Mouse (Mus musculus): ENCODE data around the gene Alox5ap. TPM values are rescaled to one million over a fixed set of nuclear protein-coding genes. Genes with fewer than 3 reads are reported as not detected.

Gene Alox5ap
- polyA plus RNA-seq, 1 experiment from 2014 or later = 68.2 TPM

DNA sequence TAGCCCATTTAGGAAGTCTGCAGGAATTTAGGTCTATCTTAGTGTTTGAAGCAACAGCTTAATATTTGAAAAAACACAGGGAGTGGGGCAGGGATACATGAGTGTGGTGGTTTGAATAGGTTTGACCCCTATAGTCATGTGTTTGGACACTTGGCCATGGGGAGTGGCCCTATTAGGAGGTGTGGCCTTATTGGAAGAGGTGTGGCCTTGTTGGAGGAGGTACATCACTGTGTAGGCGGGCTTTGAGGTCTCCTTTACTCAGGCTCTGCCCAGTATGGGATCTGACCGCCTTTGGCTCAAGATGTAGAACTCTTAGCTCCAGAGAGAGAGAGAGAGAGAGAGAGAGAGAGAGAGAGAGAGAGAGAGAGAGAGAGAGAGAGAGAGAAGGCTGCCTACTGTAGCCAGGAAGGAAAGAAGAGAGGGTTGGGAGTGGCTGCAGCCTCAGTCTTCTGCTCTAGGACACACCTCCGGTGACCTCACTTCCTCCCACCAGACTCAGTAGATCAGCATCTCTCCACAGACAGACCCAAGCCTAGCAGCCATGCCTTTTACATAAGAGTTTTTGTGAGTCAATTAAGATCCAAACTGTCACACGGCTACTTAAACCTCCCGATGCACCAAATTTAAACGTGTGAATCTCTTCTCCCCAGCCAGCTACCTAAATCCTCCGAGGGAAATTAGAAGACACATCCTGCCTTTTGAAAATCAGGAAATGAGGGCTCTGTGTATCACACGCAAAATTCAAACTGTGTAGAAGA, 69.6 kb downstream of the Alox5ap start:
- H3K9ac ChIP-seq (replicated peaks) = no peak overlapping the region
- no peaks in the 10 kb centered on the region for H3K9me3 ChIP-seq (ENCODE audit: low read length)
- WGBS (ENCODE audit: insufficient replicate concordance) = 77% methylated on average over 8 of the region's 8 CpGs
- no peaks in the 10 kb centered on the region for H3K36me3 ChIP-seq (replicated peaks; ENCODE audit: insufficient read depth, low read length)
- H3K27me3 ChIP-seq (ENCODE audit: insufficient read depth, low read length) = no peaks in the 10 kb centered on the region
- TF ChIP-seq CTCF (IDR thresholded peaks at IDR 0.05; ENCODE audit: low read depth) (no peak), EP300 (IDR thresholded peaks at IDR 0.05; ENCODE audit: low read depth) (no peak)
- ATAC-seq (no peak), DNase-seq (no peak)
- H3K4me2 ChIP-seq (ENCODE audit: low read depth, low read length) = no peak overlapping the region
- no peaks in the 10 kb centered on the region for H3K4me1 ChIP-seq (ENCODE audit: insufficient read depth)
- H3K27ac ChIP-seq (ENCODE audit: low read depth) = no peak overlapping the region
- H3K4me3 ChIP-seq (ENCODE audit: low read depth, low read length) = no peak overlapping the region

DNA sequence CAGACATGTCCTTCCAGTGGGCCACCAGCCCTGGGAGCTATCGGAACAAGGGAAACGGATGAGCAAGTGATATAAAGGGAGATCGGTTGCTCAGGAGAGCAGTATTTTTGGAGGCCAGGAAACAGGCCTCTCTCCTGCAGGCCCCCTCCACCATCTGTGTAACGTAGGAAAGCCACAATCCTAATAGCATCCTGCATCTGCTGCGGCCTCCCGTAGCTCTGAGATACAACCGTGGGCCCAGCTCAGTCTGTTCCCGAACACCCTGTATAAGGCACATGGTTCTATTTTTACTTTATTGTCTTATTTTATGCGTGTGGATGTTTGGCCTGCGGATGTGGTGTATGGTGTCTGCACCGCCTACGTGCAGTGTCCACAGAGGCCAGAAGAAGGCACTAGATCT, 70.4 kb downstream of the Alox5ap start:
- ATAC-seq (no peak), DNase-seq (no peak)
- Histone ChIP-seq H3K9ac (replicated peaks) (no peak overlapping the region), H3K9me3 (ENCODE audit: low read length) (no peaks in the 10 kb centered on the region), H3K4me1 (ENCODE audit: insufficient read depth) (no peaks in the 10 kb centered on the region), H3K4me3 (ENCODE audit: low read depth, low read length) (no peak overlapping the region), H3K4me2 (ENCODE audit: low read depth, low read length) (no peak overlapping the region), H3K27ac (ENCODE audit: low read depth) (no peak overlapping the region), H3K27me3 (ENCODE audit: insufficient read depth, low read length) (no peaks in the 10 kb centered on the region), H3K36me3 (replicated peaks; ENCODE audit: insufficient read depth, low read length) (no peaks in the 10 kb centered on the region)
- WGBS (ENCODE audit: insufficient replicate concordance) = 74% methylated on average over 12 of the region's 12 CpGs
- TF ChIP-seq EP300 (IDR thresholded peaks at IDR 0.05; ENCODE audit: low read depth) = no peak
- no peak for TF ChIP-seq CTCF (IDR thresholded peaks at IDR 0.05; ENCODE audit: low read depth)

DNA sequence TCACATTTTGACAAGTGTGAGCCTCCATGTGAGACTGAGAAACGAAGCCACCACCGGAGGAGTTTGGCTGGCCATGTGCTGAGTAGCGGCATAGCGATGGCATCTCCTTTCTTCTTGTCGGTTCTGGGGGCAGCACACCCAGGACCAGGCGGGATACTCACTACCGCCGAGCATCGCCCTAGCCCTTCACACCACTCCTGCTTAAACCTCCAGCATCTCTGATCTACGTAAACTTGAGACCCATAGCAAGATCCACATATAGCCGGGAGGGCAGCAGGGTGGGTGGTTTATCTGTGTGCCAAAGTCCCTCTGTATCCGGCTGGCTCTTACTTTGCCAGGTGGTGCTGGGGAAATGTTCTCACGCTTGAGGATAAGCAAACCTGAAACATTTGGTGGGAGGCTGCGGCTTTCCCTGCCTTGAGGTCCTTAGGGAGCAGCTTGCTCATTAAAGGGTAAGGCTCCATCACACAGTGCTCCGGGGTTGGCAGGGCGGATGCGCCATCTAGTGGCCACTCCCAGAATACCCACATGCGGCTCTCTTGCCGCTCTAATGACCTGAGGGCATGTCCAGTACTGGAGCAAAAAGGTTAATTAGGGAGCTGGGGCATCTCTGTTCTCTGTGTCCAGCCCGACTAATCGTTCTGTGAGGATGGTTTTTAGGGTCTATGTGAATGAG, 71.1 kb downstream of the Alox5ap start:
- Histone ChIP-seq H3K27ac (ENCODE audit: low read depth) (no peak overlapping the region), H3K27me3 (ENCODE audit: insufficient read depth, low read length) (no peaks in the 10 kb centered on the region), H3K9me3 (ENCODE audit: low read length) (no peaks in the 10 kb centered on the region), H3K4me1 (ENCODE audit: insufficient read depth) (no peaks in the 10 kb centered on the region), H3K4me2 (ENCODE audit: low read depth, low read length) (no peak overlapping the region), H3K9ac (replicated peaks) (no peak overlapping the region), H3K36me3 (replicated peaks; ENCODE audit: insufficient read depth, low read length) (no peaks in the 10 kb centered on the region), H3K4me3 (ENCODE audit: low read depth, low read length) (no peak overlapping the region)
- 53% methylated on average over 21 of the region's 21 CpGs for WGBS (ENCODE audit: insufficient replicate concordance)
- ATAC-seq = peak; percentile 65
- TF ChIP-seq CTCF (IDR thresholded peaks at IDR 0.05; ENCODE audit: low read depth) (peak; percentile 95), EP300 (IDR thresholded peaks at IDR 0.05; ENCODE audit: low read depth) (no peak)
- DNase-seq = peak; percentile 86

DNA sequence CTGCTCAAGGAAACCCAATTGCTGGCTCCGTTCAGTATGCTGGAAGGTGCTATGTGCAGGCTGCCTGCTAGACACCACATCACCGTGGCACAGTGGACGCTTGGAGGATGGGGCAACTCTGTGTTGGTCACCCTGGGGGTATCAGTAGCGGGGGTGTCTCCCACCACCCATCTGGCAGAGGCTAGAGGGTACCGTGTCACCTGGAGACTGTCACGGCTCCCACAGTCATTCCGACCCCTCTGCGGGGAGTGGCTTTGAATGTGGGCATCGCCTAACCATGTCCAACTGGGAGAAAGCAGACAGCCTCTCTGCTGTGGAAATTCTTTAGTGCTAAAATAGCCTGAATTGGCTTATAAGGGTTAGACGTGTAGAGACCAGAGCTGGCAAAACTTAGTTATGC, 72.6 kb downstream of the Alox5ap start:
- Histone ChIP-seq H3K9me3 (ENCODE audit: low read length) (no peaks in the 10 kb centered on the region), H3K27me3 (ENCODE audit: insufficient read depth, low read length) (no peaks in the 10 kb centered on the region), H3K36me3 (replicated peaks; ENCODE audit: insufficient read depth, low read length) (no peaks in the 10 kb centered on the region), H3K9ac (replicated peaks) (no peak overlapping the region), H3K27ac (ENCODE audit: low read depth) (no peak overlapping the region), H3K4me3 (ENCODE audit: low read depth, low read length) (no peak overlapping the region), H3K4me2 (ENCODE audit: low read depth, low read length) (no peak overlapping the region), H3K4me1 (ENCODE audit: insufficient read depth) (no peaks in the 10 kb centered on the region)
- no peak for TF ChIP-seq EP300 (IDR thresholded peaks at IDR 0.05; ENCODE audit: low read depth)
- no peak for TF ChIP-seq CTCF (IDR thresholded peaks at IDR 0.05; ENCODE audit: low read depth)
- DNase-seq (no peak), ATAC-seq (no peak)
- WGBS (ENCODE audit: insufficient replicate concordance) = 81% methylated on average over 10 of the region's 10 CpGs

Small RNA genes within 50 kb of the gene (microRNA-seq; reads per million reads assigned to microRNA genes)
- not detected for gene Gm24105

Other genes starting within 250 kb of the Alox5ap start
- 11.7 and 12.4 TPM in 2 replicates for gene Uspl1, start 80.4 kb upstream of the Alox5ap start, polyA plus RNA-seq (2015; fragmentation: Nextera tagmentation; extraction: Ambion mirVana)
- 421 and 439 TPM in 2 replicates for gene Hmgb1, start 80.3 kb upstream of the Alox5ap start, polyA plus RNA-seq (2015; fragmentation: Nextera tagmentation; extraction: Ambion mirVana)
- 0.11 and 0.21 TPM in 2 replicates for gene Medag, start 147.0 kb downstream of the Alox5ap start, polyA plus RNA-seq (2015; fragmentation: Nextera tagmentation; extraction: Ambion mirVana)
- gene Tex26, start 174.9 kb downstream of the Alox5ap start, polyA plus RNA-seq (2015; fragmentation: Nextera tagmentation; extraction: Ambion mirVana) = not detected in 2 replicates

Data from liver, postnatal 0 days (tissue).